In genomic region chr7:78912253-78912973, GRCm38 (mm10) we compare ENCODE assay signal across 7 mouse cellular contexts. TPM values are rescaled to one million over a fixed set of nuclear protein-coding genes. Genes with fewer than 3 reads are reported as not detected.
A peak's percentile ranks its signal among the peaks of the same experiment; 100 is the strongest.
DNase-seq lines count a peak whose midpoint lies in the region; ATAC-seq and TF ChIP-seq lines count a peak whose summit lies in the region.

No protein-coding gene starts in this region.

- no peaks in the 10 kb centered on the region for H3K27me3 ChIP-seq in hindbrain, embryonic 15.5 days
- no peaks in the 10 kb centered on the region for H3K27me3 ChIP-seq in lung, embryonic 15.5 days
- H3K27me3 ChIP-seq in neural tube, embryonic 14.5 days (ENCODE audit: control insufficient read depth, insufficient read depth, low read length) = no peaks in the 10 kb centered on the region

- TF ChIP-seq CTCF in embryonic fibroblast, embryonic 13.5 days (IDR thresholded peaks at IDR 0.05; ENCODE audit: borderline replicate concordance, insufficient read depth, low read length) = no peak

- no peaks in the 10 kb centered on the region for H3K9me3 ChIP-seq in hindbrain, embryonic 15.5 days
- no peaks in the 10 kb centered on the region for H3K9me3 ChIP-seq in lung, embryonic 15.5 days
- no peaks in the 10 kb centered on the region for H3K9me3 ChIP-seq in neural tube, embryonic 14.5 days (ENCODE audit: control insufficient read depth, low read length)

- no peak for ATAC-seq in hindbrain, embryonic 15.5 days (ENCODE audit: low FRiP score, low read depth)
- ATAC-seq in lung, embryonic 15.5 days (ENCODE audit: borderline replicate concordance, extremely low read depth, low FRiP score, low TSS enrichment) = no peak
- peak; percentile 23; the same call in 1 of the 2 replicates for ATAC-seq in neural tube, embryonic 14.5 days (ENCODE audit: low read depth)

- no peaks in the 10 kb centered on the region for H3K36me3 ChIP-seq in hindbrain, embryonic 15.5 days
- 0 out of 2 replicates have a peak, but pooled peaks cover 2% of the 10 kb centered on the region for H3K36me3 ChIP-seq in lung, embryonic 15.5 days
- no peaks in the 10 kb centered on the region for H3K36me3 ChIP-seq in neural tube, embryonic 14.5 days (ENCODE audit: control insufficient read depth, insufficient read depth, low read length)

- no peak for TF ChIP-seq POLR2A in embryonic fibroblast, embryonic 13.5 days (IDR thresholded peaks at IDR 0.05; ENCODE audit: low read depth, low read length)

- H3K4me1 ChIP-seq in embryonic fibroblast, embryonic 13.5 days (ENCODE audit: control insufficient read depth, insufficient read depth, low read length) = peaks cover 8% of the 10 kb centered on the region
- H3K4me1 ChIP-seq in hindbrain, embryonic 15.5 days (replicated peaks) = peaks cover 15% of the 10 kb centered on the region; the same call in 1 of the 2 replicates
- peaks cover 21% of the 10 kb centered on the region for H3K4me1 ChIP-seq in lung, embryonic 15.5 days
- H3K4me1 ChIP-seq in neural tube, embryonic 14.5 days (ENCODE audit: control insufficient read depth, insufficient read depth, low read length) = no peaks in the 10 kb centered on the region

- peak; percentile 55 for DNase-seq in T-cell, adult 2 months (ENCODE audit: low spot score)
- DNase-seq in ovary, postnatal 36 days (ENCODE audit: low spot score) = no peak
- no peak for DNase-seq in MN1 (ENCODE audit: low spot score)

- H3K4me2 ChIP-seq in hindbrain, embryonic 15.5 days = peak overlapping the region; percentile 46
- peak overlapping the region; percentile 53 for H3K4me2 ChIP-seq in lung, embryonic 15.5 days
- peak overlapping the region; percentile 4 for H3K4me2 ChIP-seq in neural tube, embryonic 14.5 days (ENCODE audit: low read depth, low read length)

- WGBS in hindbrain, embryonic 15.5 days = 11% methylated on average over 20 of the region's 20 CpGs
- WGBS in lung, embryonic 15.5 days = 17% methylated on average over 20 of the region's 20 CpGs
- 16% methylated on average over 20 of the region's 20 CpGs for WGBS in neural tube, embryonic 14.5 days

- no peak overlapping the region for H3K9ac ChIP-seq in hindbrain, embryonic 15.5 days
- no peak overlapping the region for H3K9ac ChIP-seq in lung, embryonic 15.5 days
- H3K9ac ChIP-seq in neural tube, embryonic 14.5 days (replicated peaks; ENCODE audit: low read depth, low read length) = no peak overlapping the region

- no peak overlapping the region for H3K4me3 ChIP-seq in embryonic fibroblast, embryonic 13.5 days (ENCODE audit: insufficient read depth, low read length)
- no peak overlapping the region for H3K4me3 ChIP-seq in hindbrain, embryonic 15.5 days
- H3K4me3 ChIP-seq in lung, embryonic 15.5 days = peak overlapping the region; percentile 20
- H3K4me3 ChIP-seq in neural tube, embryonic 14.5 days (ENCODE audit: low read depth, low read length) = no peak overlapping the region

- H3K27ac ChIP-seq in embryonic fibroblast, embryonic 13.5 days (ENCODE audit: insufficient read depth, low read length) = peak overlapping the region; percentile 76; the same call in 1 of the 2 replicates
- H3K27ac ChIP-seq in hindbrain, embryonic 15.5 days (replicated peaks) = no peak overlapping the region; the same call in 1 of the 2 replicates
- H3K27ac ChIP-seq in lung, embryonic 15.5 days = peak overlapping the region; percentile 79; the same call in 1 of the 2 replicates
- H3K27ac ChIP-seq in neural tube, embryonic 14.5 days (ENCODE audit: low read depth, low read length) = no peak overlapping the region

RNA-seq across cellular contexts. Expression of gene Isg20, which starts 0.8 kb away (rescaled TPM):
- 7.3 and 9.9 TPM in 2 replicates for polyA plus RNA-seq in embryonic fibroblast, embryonic 13.5 days (2011; ENCODE audit: insufficient read length, low read depth, missing spikeins)
- polyA plus RNA-seq in hindbrain, embryonic 15.5 days (2015; fragmentation: Nextera tagmentation; extraction: Ambion mirVana) = 0.87 and 2.3 TPM in 2 replicates
- 9.4 and 13.9 TPM in 2 replicates for polyA plus RNA-seq in lung, embryonic 15.5 days (2015; fragmentation: Nextera tagmentation; extraction: Ambion mirVana)
- polyA plus RNA-seq in neural tube, embryonic 14.5 days (2014; fragmentation: Nextera tagmentation; extraction: Ambion mirVana) = 0.77 and 1.3 TPM in 2 replicates

RNA-seq across cellular contexts. Expression of gene Aen, which starts 16.8 kb away (rescaled TPM):
- 90.3 and 122 TPM in 2 replicates for polyA plus RNA-seq in embryonic fibroblast, embryonic 13.5 days (2011; ENCODE audit: insufficient read length, low read depth, missing spikeins)
- 55.5 and 58.1 TPM in 2 replicates for polyA plus RNA-seq in hindbrain, embryonic 15.5 days (2015; fragmentation: Nextera tagmentation; extraction: Ambion mirVana)
- polyA plus RNA-seq in lung, embryonic 15.5 days (2015; fragmentation: Nextera tagmentation; extraction: Ambion mirVana) = 35.7 and 36.7 TPM in 2 replicates
- polyA plus RNA-seq in neural tube, embryonic 14.5 days (2014; fragmentation: Nextera tagmentation; extraction: Ambion mirVana) = 38.9 and 47.5 TPM in 2 replicates

Comparison
In these comparisons a context has a peak if more than half of its experiments do, and no peak if none do; other contexts are left out.
1. H3K27ac ChIP-seq: peak in embryonic fibroblast, embryonic 13.5 days (single experiment) and lung, embryonic 15.5 days (single experiment); none in hindbrain, embryonic 15.5 days (single experiment) and neural tube, embryonic 14.5 days (single experiment).
2. Peak in every context shown above with its lines, with median percentiles within 50 percentile points of each other: H3K4me2 ChIP-seq.